Mouse (Mus musculus) adrenal gland, postnatal 25 days (tissue): ENCODE results near the gene Erbb3. TPM values are rescaled to one million over a fixed set of nuclear protein-coding genes. Genes with fewer than 3 reads are reported as not detected.
"Not testable (repeated sequence)": the region's sequence is repeated elsewhere in the genome, so short reads cannot be mapped to it uniquely, and the experiment has no call there.

ENCODE experiments used
- DNase-seq: peaks from one replicate; pipeline ENCODE4 v3.0.0; 2021; ENCODE audit warnings: mixed read lengths
- total RNA-seq: library from RNA; stranded (reverse); gene quantifications from 2 replicates; pipeline ENCODE4 v1.2.3, GENCODE M21; 2021

The Erbb3 gene
- total RNA-seq, 1 experiment from 2014 or later: 3.8 TPM

- DNase-seq: no peak
Observed at GRCm38 (mm10) chr10:128556963-128557362, 32.5 kb downstream of the Erbb3 start.

- DNase-seq: no peak
Observed at GRCm38 (mm10) chr10:128556286-128556685, 33.2 kb downstream of the Erbb3 start.

- DNase-seq: not testable (repeated sequence)
Observed at GRCm38 (mm10) chr10:128555567-128555966, 33.9 kb downstream of the Erbb3 start.

- DNase-seq: not testable (repeated sequence)
Observed at GRCm38 (mm10) chr10:128550144-128550823, 39.2 kb downstream of the Erbb3 start.

GRCm38 (mm10) chr10:128549682-128550057, 39.8 kb downstream of the Erbb3 start:
- peak; percentile 8 for DNase-seq

- peak; percentile 87 for DNase-seq
Observed at GRCm38 (mm10) chr10:128548947-128549681, 40.3 kb downstream of the Erbb3 start, which contains the start of gene Rpl41. TSS of gene Rpl41 (minus strand) at chr10:128549305.

GRCm38 (mm10) chr10:128548051-128548791, 41.2 kb downstream of the Erbb3 start:
- not testable (repeated sequence) for DNase-seq

GRCm38 (mm10) chr10:128547361-128548032, 42.0 kb downstream of the Erbb3 start, which contains the start of gene Zc3h10:
TSS of gene Zc3h10 (minus strand) at chr10:128547774.
- peak; percentile 88 for DNase-seq

- DNase-seq: no peak
Observed at GRCm38 (mm10) chr10:128546787-128547186, 42.7 kb downstream of the Erbb3 start.

GRCm38 (mm10) chr10:128546361-128546760, 43.1 kb downstream of the Erbb3 start:
- DNase-seq: no peak

- DNase-seq: no peak
Observed at GRCm38 (mm10) chr10:128545570-128545898, 43.9 kb downstream of the Erbb3 start.

- no peak for DNase-seq
Observed at GRCm38 (mm10) chr10:128544674-128545569, 44.5 kb downstream of the Erbb3 start.

- DNase-seq: no peak
Observed at GRCm38 (mm10) chr10:128544151-128544657, 45.2 kb downstream of the Erbb3 start.

GRCm38 (mm10) chr10:128543100-128543499, 46.4 kb downstream of the Erbb3 start:
- DNase-seq: no peak

GRCm38 (mm10) chr10:128538340-128538870, 51.0 kb downstream of the Erbb3 start:
- no peak for DNase-seq

GRCm38 (mm10) chr10:128536266-128536940, 53.0 kb downstream of the Erbb3 start:
- peak; percentile 80 for DNase-seq

GRCm38 (mm10) chr10:128535624-128536265, 53.7 kb downstream of the Erbb3 start:
- no peak for DNase-seq

GRCm38 (mm10) chr10:128535206-128535605, 54.2 kb downstream of the Erbb3 start:
- no peak for DNase-seq
